Mouse (Mus musculus) right cerebral cortex, postnatal 4 days (tissue): Measurements from ENCODE around the gene Efnb1.
"Not testable (repeated sequence)": the region's sequence is repeated elsewhere in the genome, so short reads cannot be mapped to it uniquely, and the experiment has no call there.

Source experiments
- DNase-seq: peaks from one replicate; pipeline ENCODE4 v3.0.0-alpha.2; 2022

Efnb1 gene

DNA sequence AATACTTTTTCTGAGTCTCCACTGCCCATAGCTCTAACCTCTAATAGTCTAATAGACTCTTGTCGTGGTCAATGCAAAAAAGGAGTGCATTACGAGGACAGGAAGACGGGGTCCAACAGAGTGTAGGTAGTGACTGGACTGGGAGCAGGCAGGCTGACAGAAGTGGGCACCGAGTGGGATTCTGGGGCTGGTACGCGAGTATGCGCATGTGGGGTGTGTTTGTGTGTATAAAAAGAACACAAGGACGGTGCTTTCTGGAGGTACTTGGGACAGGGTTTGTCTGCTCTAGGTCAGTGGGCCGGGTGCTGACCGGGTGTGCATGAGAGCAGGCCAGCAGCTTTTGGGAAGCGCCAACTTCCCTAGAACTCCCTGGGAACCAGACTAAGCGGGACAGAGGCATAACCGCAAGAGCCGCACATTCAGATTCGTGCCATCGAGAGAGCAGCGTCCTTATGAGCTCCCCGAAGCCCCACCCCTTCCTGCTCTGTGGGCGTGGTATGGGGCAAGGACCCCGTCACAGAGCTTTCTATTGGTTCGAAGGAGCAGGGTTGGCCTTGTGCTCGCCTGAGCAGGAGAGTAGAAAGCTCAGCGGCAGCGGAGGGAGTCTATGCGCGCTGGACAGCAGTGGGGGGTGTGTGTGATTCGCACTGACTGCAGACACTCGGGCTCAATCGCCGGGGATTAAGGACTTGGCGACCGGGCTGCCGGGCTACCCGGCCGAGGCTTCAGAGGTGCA lies at the start of gene Efnb1:
Gene Efnb1 (plus strand): TSS at position 608 of the 736 bp plus-strand sequence.
- peak; percentile 75 for DNase-seq

DNA sequence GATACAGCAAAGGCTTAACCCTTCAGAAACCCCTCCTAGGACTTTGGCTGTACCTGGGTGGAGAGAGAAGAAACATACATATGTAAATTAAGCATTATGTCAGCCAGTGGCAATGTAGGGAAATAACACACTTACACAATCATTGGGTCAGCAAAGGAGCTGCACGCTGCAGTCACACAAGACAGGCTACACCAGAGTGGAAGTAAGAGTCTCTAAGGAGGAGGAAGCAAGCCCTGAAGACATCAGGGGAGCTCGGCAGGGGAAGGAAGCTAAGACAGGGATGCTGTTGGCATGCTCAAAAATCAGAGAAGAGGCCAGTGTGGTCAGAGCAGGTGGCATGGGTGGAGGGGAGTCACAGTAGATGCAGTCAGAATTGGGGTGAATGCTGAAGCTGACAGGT lies 43.2 kb upstream of the Efnb1 start:
- DNase-seq = no peak

DNA sequence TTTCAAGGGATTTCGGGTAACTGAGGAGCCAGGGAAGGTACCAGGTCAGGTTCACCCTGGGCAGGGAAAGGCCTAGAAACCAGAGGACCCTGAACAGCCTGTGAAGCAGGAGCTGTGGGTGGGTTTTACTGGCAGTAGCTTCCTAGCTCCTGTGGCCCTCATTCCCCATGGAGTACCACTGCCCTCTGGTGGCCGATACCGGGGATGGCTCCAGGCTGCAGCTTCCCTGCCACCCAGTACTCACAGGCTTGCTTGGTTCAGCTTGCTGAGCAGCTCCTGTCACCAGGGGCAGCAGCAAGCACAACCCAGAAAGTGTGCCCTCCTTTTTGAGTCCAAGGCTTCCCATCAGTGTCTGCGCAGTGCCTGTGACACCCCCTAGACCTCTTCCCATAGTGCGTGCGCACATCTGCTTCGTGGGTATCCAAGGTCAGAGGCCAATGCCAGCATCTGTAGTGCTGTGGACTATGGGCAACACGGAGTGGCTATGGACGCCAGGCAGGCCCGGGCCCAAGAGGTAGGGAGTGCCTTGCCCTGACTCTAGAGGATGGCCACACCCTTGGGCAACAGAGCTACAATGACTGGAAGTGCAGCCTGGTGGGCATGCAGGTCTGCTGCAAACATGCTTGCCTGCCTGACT lies 24.7 kb upstream of the Efnb1 start:
- not testable (repeated sequence) for DNase-seq

DNA sequence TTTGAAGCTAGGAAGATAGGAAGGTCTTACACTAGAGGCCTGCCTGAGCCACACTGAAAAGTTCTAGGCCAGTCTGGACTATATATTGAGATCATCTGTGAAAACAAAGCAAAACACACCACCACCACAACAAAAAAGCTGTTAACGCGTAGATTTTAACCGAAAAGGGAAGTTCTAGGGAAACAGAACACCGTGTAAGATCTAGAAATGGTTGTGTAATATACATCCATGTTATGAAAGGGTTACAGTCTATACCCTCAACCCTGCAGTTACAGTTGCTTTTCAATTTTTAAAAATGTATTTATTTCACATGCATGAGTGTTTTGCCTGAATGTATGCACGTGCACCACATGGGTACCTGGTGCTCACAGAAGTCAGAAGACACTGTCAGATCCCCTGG lies 16.4 kb upstream of the Efnb1 start:
- DNase-seq = no peak

DNA sequence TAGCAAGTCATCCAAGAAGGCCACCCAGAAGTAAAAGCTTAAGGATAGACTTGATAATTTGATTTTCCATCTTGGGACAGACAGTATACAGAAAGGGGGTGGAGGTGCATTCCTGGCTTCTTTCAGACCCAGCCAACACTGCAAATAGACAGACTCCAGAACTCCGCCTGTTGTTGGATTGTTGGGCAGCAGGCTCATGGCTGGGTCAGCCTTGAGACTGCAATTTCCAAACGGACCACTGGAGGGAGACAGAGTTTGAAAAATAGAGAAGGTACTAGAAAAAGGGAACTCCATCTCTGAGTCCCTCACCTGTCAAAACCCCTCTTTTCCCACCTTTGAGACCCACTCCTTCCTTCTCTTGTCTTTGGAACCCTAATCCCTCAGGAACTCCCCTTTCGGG lies 5.9 kb upstream of the Efnb1 start:
- DNase-seq = peak; percentile 69

DNA sequence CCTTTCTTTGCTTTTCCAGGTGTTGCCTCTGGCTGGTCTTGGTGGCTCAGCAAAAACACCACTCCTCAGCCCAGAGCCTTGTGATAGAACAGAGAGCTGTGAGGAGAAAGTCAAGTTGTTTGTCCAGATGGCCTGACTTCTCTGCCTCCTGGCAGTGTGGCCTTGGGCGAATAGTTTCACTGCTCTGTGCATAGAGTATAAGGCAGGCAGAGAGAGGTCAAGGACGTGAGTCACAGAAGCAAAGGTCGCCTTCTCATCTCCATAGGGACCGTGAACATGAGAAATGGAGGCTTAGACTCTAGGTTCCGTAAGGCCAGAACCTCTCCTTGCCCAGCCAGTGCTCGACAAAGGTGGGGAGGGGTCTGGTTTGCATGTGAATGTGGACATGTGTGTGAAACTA lies 3.4 kb upstream of the Efnb1 start:
- no peak for DNase-seq

DNA sequence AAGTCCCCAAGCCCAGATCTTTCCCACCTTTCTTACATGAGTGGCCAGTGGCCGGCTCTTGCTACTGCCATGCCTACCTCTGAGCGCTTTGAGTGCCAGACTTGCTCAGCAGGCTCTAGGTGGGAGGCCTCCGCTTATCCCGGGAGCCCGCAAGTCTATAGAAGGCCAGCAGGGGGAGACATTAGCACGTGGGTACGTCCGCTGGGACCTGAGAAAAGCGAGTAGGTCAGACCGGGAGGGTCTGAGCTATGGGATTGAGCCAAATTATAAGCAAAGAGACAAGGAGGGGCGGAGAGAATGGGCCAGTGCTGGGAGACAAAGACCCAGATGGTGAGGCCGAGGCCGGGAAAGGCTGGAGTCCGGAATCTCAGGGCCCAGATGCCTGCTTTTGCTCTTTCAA lies 1.0 kb upstream of the Efnb1 start:
- DNase-seq = peak; percentile 67

DNA sequence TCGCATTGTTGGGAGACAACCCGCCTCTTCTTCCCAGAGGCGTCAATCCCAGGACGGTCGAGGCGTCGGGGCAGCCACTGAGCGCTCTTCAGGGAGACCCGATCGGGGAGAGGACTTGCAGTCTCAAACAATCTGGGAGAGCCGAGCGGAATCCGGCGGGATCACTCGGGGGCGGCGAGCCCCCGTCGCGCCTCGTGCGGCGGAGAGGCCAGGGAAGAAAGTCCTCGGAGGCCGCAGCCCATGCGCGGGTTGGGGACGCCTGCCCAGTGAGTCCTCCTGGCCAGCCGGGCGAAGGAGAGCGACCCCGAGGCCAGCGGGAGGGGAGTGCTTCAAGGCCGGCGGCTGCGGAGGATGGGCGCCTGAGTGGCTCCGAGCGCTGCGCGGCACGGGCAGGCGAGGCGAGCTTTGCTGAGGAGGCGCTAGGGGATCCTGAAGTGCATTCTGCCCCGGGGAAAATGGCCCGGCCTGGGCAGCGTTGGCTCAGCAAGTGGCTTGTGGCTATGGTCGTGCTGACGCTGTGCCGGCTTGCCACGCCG lies 569 bp downstream of the Efnb1 start:
- DNase-seq = no peak

DNA sequence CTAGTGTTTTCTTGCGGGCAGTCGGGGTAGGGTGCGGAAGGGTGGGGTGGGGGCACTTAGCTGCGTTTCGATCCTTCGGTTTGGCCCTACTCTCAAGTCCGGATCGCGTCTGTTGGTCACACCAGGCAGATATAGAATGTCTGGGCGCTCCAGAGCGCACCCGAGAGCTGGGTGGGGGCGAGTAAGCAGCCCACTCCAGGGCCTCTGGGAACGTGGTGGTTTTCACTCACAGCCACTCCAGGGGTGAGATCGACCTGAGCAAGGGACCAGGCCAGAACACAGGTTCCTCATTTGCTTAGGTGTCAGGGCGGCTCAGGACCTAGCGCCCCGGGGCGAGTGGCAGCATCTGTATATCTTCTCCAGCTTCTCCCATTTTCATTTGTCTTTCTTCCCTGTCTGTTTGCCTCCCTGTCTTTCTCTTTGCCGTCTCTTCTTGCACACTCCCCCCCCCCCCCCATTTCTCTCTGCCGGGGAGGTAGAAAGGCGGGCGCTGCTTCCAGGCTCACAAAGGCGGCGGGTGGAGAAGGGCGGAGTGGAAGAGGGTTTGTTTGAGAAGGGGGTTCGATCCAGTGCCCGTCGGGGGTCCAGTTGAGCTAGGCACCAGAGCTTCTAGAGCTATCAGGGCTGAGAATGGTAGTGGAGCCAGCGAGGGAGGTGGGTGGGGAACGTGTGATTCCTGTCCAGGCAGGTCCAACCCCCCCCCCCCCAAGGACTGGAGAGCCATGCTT lies 1.4 kb downstream of the Efnb1 start:
- DNase-seq = no peak

DNA sequence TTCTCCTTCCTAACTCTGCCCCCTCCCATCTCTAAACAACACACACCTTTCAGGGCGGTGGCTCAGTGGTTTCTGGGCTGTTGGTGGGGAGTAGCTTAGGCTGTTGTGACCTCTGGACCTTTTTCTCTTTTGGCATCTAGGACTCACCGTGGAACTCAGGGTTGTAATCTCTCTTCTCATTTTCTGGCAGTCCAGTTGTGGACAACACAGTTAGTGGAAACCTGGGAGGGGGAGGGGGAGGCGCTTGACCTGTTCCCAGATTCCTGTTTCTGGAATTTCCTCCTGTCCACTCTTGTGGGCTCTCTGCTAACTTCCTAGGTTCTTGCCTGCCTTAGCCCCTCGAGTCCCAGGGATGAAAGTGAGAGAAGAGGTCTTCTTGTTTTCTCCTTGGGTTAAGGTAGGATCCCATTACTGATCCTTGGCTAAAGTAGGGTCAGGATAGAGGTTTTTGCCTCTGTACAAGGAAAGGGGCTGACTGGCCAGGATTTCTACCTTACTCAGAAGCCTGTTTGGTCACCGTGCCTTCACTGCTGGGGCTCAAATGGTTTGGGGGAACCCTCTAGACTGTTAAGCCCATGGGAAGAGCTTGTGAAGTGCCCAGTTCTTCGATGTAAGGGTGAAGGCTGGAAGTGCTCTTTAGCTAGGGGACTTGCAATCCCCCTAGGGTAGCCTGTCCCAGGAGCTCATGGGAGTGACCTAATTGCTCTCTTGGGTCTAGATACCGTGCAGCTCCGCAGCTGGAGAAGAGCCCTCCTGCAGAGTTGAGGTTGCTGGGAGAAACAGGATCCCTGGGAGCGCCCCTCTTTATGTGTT lies 2.2 kb downstream of the Efnb1 start:
- DNase-seq = no peak

DNA sequence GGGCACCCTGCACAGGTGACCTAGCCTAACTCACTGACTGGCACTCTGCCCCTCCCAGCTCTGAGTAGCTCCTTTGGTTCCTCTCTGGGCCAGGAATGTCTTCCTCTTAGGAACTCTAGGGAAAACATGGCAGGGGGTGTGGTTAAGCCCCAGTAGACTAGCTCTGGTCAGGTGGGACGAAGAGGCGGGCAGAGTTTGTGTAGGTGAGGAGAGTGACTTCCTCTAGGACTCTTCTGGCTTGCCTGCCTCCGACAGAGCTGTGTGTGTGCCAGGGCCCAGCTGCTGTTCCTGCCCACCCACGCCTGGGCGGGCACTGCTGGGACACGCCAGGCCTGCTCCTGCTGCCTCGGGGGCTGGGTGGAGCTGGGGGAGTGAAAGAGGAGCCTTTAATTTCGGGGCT lies 5.1 kb downstream of the Efnb1 start:
- DNase-seq = no peak

DNA sequence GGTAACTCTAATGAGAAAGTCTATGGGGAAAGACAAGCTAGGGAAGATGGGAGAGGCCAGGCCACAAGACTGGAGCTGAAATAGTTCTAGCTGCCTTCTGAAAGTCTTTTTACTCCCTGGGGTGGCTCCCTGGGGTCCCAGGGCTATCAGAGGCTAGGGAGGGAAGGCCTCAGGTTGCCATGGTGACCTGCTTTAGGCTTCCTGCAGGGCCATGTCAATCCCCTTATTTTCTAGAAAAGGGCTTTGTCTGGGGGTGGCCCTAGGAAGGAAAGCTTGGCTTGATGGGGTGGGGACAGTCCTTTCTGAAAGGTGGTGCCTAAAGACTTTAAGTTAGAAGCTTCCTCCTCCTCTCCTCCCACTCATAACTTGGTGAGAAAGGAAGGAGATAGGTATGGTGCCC lies 6.0 kb downstream of the Efnb1 start:
- DNase-seq = no peak

DNA sequence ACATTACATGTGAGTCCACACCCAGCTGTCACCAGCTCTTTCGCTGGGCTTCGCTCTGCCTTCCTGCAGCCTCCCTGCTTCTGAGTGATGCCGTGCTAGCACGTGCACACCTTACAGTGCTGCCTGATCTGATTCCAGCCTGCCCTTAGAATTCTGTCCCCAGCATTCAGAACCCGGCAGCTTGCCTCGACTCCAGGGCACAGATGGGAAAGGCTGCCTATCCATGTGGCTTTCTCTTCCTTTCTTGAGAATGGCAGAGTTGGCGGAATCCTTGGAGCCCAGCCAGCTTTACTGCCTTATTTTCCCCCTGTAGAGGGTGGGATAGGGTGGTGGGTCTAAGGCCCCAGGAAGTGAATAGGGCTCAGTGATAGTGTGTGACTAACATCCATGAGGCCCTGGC lies 9.6 kb downstream of the Efnb1 start:
- no peak for DNase-seq

DNA sequence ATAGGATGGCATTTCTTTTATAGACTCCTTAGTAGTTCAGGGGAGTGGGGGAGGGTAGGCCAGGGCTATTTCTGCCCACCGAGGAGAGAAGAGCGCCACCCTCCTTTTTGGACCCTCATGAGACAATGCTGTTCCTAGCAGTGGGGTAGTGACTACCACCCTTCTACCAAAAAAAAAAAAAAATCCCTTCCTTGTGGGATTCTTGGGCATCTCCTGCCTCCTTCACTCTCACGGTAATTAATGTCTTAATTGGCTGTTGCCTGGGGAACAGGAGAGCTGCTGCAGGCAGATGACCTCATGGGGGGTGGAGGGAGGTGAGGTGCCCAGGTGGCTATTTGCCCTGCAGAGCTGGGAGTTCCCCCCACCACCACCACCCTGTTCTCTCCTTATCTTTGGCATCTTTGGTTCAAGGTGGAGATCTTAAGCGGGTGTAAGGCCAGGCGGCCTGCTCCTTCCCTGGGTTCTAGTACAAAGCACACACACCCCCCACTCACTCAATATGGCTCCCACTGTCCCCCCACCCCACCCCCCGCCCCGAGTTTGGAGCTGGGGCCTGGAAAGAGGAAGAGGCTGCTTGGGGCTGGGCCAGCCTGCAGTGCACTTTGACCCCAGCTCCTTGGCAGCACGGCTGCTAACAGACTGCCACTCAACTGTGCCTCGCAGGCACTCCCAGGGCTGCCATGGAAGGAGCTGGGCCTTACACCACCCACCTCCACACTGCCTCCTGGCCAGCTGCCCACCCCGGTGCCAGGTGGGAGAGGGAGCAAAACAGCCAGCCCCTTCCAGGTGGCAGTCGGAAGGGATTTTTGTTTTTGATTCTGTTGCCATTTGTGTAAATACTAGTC lies 12.4 kb downstream of the Efnb1 start:
- peak; percentile 30 for DNase-seq

DNA sequence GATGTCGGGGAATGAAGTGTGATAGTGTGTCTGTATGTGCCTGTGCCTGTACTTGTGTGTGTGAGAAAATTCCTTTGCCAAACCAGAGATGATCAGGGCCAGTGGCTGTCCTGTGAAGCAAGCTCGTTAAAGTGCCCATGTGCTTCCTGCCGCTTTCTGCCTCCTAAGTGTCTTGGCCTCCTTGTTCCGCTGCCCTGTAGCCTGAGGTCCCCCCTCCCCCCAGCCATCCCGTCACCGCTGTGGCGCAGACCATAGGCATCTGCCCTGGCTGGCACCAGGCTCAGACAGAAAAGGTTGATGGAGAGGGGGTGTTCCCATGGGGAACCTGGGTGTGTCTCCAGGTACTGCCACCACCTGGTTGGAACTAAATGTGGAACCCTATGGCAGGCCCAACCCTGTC lies 13.1 kb downstream of the Efnb1 start:
- no peak for DNase-seq

DNA sequence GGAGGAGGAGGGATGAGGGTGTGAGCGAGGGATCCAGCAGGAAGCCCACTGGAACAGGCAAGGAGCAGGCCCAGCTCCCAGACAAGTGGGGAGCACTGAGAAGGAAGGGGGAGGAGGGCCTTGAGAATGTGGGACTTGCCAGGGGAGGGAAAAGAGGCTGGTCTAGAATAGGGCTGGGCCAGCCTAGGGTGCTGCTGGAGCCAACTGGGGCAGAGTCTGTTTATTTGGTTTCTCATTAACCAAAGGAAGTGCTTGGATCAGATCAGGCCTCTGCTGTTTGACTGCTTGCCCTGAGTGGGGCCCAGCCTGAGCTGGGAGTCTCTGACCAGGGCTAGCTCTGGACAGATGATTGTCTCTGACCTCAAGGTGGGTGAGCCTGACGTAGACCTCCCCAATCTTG lies 14.0 kb downstream of the Efnb1 start:
- DNase-seq = no peak

DNA sequence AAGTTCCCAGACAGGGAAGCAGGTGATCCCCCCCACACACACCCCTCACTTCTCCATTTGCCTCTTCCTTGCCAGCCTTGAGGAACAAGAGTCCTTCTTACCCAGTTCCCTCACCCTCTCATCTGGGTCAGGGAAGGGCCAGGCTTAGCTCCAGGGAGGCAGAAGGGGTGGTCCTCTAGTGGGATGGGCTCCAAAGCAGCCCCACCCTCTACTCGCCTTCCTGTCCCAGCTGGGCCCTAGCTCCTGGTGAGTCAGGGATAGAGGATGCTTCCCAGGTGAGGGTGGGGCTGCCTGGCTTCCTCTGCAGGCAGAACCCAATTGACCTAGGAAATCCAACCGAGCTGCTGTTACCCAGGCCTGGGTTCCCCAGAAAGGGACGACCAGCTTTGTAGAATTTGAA lies 14.8 kb downstream of the Efnb1 start:
- no peak for DNase-seq

DNA sequence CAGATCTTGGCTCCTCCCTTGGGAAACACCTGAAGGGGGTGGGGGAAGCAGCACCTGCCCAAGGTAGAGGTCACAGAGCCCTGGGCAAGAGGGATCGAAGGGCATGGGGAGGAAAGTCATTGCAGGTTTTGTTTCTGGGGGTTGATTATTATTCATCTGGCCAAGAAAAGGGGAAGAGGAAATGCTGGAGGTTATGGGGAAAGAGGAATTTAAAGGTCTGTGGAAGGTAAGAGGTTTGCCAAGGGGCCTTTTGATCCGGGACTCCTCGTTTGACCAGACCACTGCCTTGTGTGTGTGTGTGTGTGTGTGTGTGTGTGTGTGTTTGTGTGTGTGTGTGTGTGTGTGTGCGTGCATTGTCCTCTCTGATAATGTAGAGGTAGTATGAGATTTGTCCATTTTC lies 15.5 kb downstream of the Efnb1 start:
- no peak for DNase-seq

DNA sequence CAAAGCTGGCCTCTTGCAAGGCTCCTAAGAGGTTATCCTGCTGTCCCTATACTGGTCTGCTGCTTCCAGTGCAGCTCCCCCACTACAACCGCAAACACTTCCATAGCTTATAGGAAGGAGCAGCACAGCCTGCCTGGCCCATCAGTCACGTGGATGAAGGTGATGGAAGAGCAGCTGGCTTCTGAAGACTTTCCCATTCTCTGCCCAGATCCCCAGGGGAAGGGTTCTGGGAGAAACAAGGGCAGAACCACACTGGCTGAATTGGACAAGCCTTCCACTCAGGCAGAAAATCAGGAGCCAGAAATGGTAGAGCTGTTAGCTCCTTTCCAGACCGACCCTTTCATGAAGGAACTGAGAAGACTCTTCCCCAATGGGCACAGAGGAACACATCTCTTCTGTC lies 16.2 kb downstream of the Efnb1 start:
- no peak for DNase-seq

DNA sequence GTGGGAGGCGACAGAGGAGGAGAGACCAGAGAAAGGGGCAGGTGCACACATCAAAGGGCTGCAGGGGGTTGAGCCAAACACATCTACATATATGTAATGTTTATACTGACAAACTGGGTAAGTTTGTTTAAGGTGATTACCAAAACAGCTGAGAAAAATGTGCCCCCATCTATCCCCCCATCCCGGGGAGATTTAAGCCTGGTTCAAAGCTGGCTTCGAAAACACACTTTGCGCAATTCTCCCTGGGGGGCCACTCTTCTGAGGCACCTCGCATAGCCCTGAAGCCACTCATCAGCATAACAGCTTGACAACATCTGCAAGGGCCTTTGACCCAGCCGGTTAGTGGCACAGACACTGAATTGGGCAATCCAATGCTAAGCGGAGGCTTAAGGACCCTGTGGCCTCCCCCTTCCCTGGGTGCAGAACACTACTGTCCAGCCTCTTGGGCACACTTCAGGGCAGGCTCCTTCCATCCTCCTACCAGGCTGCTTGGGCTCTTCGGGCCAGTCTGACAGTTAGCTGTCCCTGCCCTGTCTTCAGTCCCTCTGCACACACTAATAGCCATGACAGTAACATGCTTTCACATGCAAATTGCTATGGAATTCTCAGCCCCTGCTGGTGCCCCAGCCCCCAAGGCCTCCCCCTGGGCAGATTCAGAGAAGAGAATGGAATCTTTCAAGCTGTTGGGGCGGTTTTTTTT lies 16.8 kb downstream of the Efnb1 start:
- DNase-seq = no peak

DNA sequence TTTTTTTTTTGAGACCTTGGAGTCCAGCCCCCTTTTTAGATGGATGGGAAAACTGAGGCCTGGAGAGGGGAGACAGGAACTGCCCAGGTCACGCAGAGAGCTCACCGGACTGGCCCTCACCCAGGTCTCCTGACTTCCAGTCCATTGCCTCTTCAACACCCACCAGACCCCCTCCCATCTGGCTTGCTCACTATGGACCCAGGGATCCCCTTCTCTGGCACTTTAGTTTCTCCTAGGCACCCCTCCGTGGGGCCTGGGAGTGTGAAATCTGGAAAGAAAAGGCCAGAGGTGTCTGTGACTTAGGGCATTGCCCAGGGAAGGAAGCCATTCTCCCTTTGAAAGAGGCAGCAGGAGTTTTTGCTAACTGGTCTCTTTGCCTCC lies 17.3 kb downstream of the Efnb1 start:
- no peak for DNase-seq

DNA sequence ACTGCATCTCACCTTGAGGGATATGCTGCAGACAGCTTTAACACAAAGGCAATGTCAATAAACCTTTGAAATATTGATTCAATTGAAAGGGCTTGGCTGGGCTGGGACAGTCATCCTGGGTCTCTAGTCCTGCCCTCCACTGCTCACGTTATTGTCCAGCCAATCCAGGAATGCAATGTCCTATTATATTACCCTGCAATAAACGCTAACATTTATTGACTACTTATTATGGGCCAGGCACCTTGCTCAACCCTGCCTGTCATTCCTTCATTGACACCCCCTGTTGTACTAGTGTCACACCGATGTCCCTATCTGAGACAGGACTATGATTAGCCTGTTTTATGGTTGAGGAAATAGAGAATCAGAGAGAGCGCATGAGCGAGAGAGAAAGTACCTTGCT lies 18.4 kb downstream of the Efnb1 start:
- no peak for DNase-seq
